Mouse (Mus musculus): ENCODE measurements around the gene Mrps33. TPM values are rescaled to one million over a fixed set of nuclear protein-coding genes. Genes with fewer than 3 reads are reported as not detected.

Mrps33 gene
- polyA plus RNA-seq, 1 experiment from 2014 or later, result 231 TPM

DNA sequence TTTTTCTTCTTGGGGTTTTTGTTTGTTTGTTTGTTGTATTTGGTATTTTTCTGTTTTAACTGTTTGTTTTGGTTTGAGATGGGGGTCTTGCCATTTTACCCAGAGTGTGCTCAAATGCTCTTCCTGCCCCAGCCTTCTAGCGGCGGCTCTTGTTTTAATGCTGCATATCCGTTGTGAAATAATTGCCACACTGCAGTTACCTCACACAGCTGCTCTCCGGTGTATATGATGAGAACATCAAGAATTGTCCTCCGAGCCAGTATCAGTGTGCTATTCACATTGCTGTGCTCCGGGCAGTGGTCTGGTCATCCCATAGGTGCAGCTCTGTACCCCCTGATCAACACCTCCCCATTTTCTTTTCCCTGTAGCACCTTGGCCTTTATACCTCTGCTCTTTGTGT is 34.5 kb downstream of the Mrps33 start:
- WGBS, result 93% methylated on average over 6 of the region's 6 CpGs
- peaks cover 7% of the 10 kb centered on the region for H3K4me1 ChIP-seq
- no peak overlapping the region for H3K27ac ChIP-seq (replicated peaks)
- no peak overlapping the region for H3K4me2 ChIP-seq (replicated peaks)
- no peaks in the 10 kb centered on the region for H3K9me3 ChIP-seq
- no peak for ATAC-seq (ENCODE audit: low FRiP score, low read depth)
- no peak overlapping the region for H3K9ac ChIP-seq (replicated peaks)
- peaks cover 5% of the 10 kb centered on the region; the same call in 1 of the 2 replicates for H3K27me3 ChIP-seq
- no peak overlapping the region for H3K4me3 ChIP-seq
- no peaks in the 10 kb centered on the region for H3K36me3 ChIP-seq

- no peak overlapping the region for H3K9ac ChIP-seq (replicated peaks)
- no peaks in the 10 kb centered on the region for H3K9me3 ChIP-seq
- no peak overlapping the region for H3K4me2 ChIP-seq (replicated peaks)
- H3K4me1 ChIP-seq, result no peaks in the 10 kb centered on the region
- WGBS, result 95% methylated on average over 9 of the region's 9 CpGs
- no peaks in the 10 kb centered on the region for H3K36me3 ChIP-seq
- ATAC-seq (ENCODE audit: low FRiP score, low read depth), result no peak
- H3K27me3 ChIP-seq, result peaks cover under 1% of the 10 kb centered on the region; the same call in 1 of the 2 replicates
- no peak overlapping the region for H3K27ac ChIP-seq (replicated peaks)
- H3K4me3 ChIP-seq, result no peak overlapping the region
These were observed 35.8 kb downstream of the Mrps33 start for GRCm38 (mm10) chr6:39775029-39775428.

GRCm38 (mm10) chr6:39757229-39757628 is 53.6 kb downstream of the Mrps33 start:
- H3K4me2 ChIP-seq (replicated peaks), result no peak overlapping the region
- H3K4me1 ChIP-seq, result no peaks in the 10 kb centered on the region
- H3K4me3 ChIP-seq, result no peak overlapping the region
- no peaks in the 10 kb centered on the region for H3K9me3 ChIP-seq
- no peak overlapping the region for H3K9ac ChIP-seq (replicated peaks)
- no peaks in the 10 kb centered on the region for H3K27me3 ChIP-seq
- WGBS, result 98% methylated on average over 2 of the region's 2 CpGs
- no peak overlapping the region for H3K27ac ChIP-seq (replicated peaks)
- H3K36me3 ChIP-seq, result no peaks in the 10 kb centered on the region
- no peak for ATAC-seq (ENCODE audit: low FRiP score, low read depth)

Other genes starting within 250 kb of the Mrps33 start
- gene Adck2, start 237.1 kb downstream of the Mrps33 start, polyA plus RNA-seq (2016; fragmentation: Nextera tagmentation; extraction: Ambion mirVana), result 35.9 and 36.9 TPM in 2 replicates
- gene Gm42420, start 225.2 kb downstream of the Mrps33 start, polyA plus RNA-seq (2016; fragmentation: Nextera tagmentation; extraction: Ambion mirVana), result 0.37 and 1.2 TPM in 2 replicates
- 267 and 275 TPM in 2 replicates for gene Ndufb2, start 218.4 kb downstream of the Mrps33 start, polyA plus RNA-seq (2016; fragmentation: Nextera tagmentation; extraction: Ambion mirVana)
- gene Braf, start 85.5 kb downstream of the Mrps33 start, polyA plus RNA-seq (2016; fragmentation: Nextera tagmentation; extraction: Ambion mirVana), result 25.0 and 28.6 TPM in 2 replicates
- gene Tmem178b, start 62.3 kb upstream of the Mrps33 start, polyA plus RNA-seq (2016; fragmentation: Nextera tagmentation; extraction: Ambion mirVana), result 18.2 and 18.8 TPM in 2 replicates

All from midbrain, embryonic 12.5 days (tissue).